Mouse (Mus musculus) midbrain, postnatal 0 days (tissue): Measurements from ENCODE around the gene Nhlrc2. TPM values are rescaled to one million over a fixed set of nuclear protein-coding genes. Genes with fewer than 3 reads are reported as not detected.

Source experiments
- ATAC-seq: fragments of 200-750 bp; cut with Nextera tagmentation; 2 replicates; pipeline ENCODE4 v1.8.0; 2017; ENCODE audit warnings: moderate number of reproducible peaks, mild to moderate bottlenecking, moderate TSS enrichment, moderate library complexity; ENCODE audit not compliant: low FRiP score
- DNase-seq: peaks from one replicate; pipeline ENCODE4 v3.0.0-alpha.2; 2015; ENCODE audit warnings: low spot score
- H3K27ac ChIP-seq: fragments of 300-500 bp; sonication (generic); 2 replicates; pipeline ENCODE4 v1.5.1; 2014; ENCODE audit warnings: low read depth, mild to moderate bottlenecking, low read length, mixed read lengths
- H3K27me3 ChIP-seq: fragments of 300-500 bp; sonication (generic); 2 replicates; pipeline ENCODE4 v1.6.1; 2014; ENCODE audit warnings: low read length, control low read depth, mixed read lengths; ENCODE audit not compliant: insufficient read depth
- H3K36me3 ChIP-seq: fragments of 300-500 bp; sonication (generic); 2 replicates; pipeline ENCODE4 v1.6.1; 2014; ENCODE audit warnings: low read length, control low read depth, mixed read lengths; ENCODE audit not compliant: insufficient read depth
- H3K4me1 ChIP-seq: fragments of 300-500 bp; sonication (generic); 2 replicates; pipeline ENCODE4 v1.6.1; 2014; ENCODE audit warnings: mild to moderate bottlenecking, control low read depth, antibody characterized with exemption, low read length, mixed read lengths; ENCODE audit not compliant: insufficient read depth
- H3K4me2 ChIP-seq: fragments of 300-500 bp; sonication (generic); 2 replicates; pipeline ENCODE4 v1.6.1; 2014; ENCODE audit warnings: low read depth, mild to moderate bottlenecking, low read length, mixed read lengths; ENCODE audit not compliant: poor library complexity, severe bottlenecking
- H3K4me3 ChIP-seq: fragments of 300-500 bp; sonication (generic); 2 replicates; pipeline ENCODE4 v1.5.1; 2014; ENCODE audit warnings: low read depth, mild to moderate bottlenecking, low read length, moderate library complexity
- H3K9ac ChIP-seq: fragments of 300-500 bp; sonication (generic); replicated peaks from 2 replicates; pipeline ENCODE4 v1.6.1; 2014; ENCODE audit warnings: mild to moderate bottlenecking, low read length, moderate library complexity, mixed read lengths; ENCODE audit not compliant: poor library complexity, severe bottlenecking
- H3K9me3 ChIP-seq: fragments of 300-500 bp; sonication (generic); 2 replicates; pipeline ENCODE4 v1.6.1; 2016; ENCODE audit warnings: low read length, control low read depth
- CTCF ChIP-seq: IDR thresholded peaks from 2 replicates; pipeline ENCODE4 v1.5.1; 2016; ENCODE audit warnings: antibody characterized with exemption, mild to moderate bottlenecking
- WGBS: fragments of 180-500 bp; shearing (Covaris S2); extraction: QIAGEN DNeasy Blood & Tissue Kit; methylation state at CpG from one replicate; pipeline ENCODE4 v1.1.7; 2014; 5-methylcytosine and 5-hydroxymethylcytosine counted together
- polyA plus RNA-seq: library from polyadenylated mRNA; unstranded; fragments of >200 nt; fragmentation: Nextera tagmentation; extraction: Ambion mirVana; gene quantifications from 2 replicates; pipeline ENCODE4 v1.2.1, GENCODE M21; 2015
- total RNA-seq: library from RNA; depleted of rRNA; stranded (reverse); fragments of >200 nt; gene quantifications from 2 replicates; pipeline ENCODE4 v1.2.3, GENCODE M21; 2014

Nhlrc2 gene
- total and polyA plus RNA-seq, 2 experiments from 2014 or later, result 6.6 to 9.9 TPM

DNA sequence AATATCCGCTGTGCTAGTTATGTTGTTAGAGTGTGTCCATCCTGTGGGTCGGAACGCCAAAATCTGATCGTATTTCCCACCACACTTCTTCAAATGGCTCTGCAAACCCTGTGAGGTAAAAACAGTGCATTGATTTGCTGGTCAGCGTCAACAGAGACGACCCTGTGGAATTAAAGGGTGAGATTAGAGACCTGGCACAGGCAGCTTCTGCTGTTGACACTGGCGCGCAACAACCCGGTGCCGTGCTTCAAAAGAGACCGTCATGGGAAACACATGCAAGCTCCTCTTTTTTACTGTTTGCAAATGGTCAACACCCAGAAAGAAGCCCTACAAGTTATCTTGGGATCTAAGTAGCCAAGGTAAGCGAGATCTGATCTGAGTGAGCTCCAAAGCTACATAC is 16.8 kb upstream of the Nhlrc2 start:
- H3K4me2 ChIP-seq, result no peak overlapping the region
- no peak for DNase-seq
- no peaks in the 10 kb centered on the region for H3K4me1 ChIP-seq
- WGBS, result 91% methylated on average over 12 of the region's 12 CpGs
- TF ChIP-seq CTCF, result no peak
- no peaks in the 10 kb centered on the region for H3K27me3 ChIP-seq
- H3K4me3 ChIP-seq, result no peak overlapping the region
- no peak for ATAC-seq
- H3K36me3 ChIP-seq, result peaks cover 5% of the 10 kb centered on the region; the same call in 1 of the 2 replicates
- H3K9me3 ChIP-seq, result no peaks in the 10 kb centered on the region
- no peak overlapping the region for H3K27ac ChIP-seq
- H3K9ac ChIP-seq, result no peak overlapping the region

GRCm38 (mm10) chr19:56533291-56534071 is 14.6 kb upstream of the Nhlrc2 start:
- DNase-seq, result no peak
- Histone ChIP-seq H3K4me2 (no peak overlapping the region), H3K4me1 (no peaks in the 10 kb centered on the region), H3K9ac (no peak overlapping the region), H3K27ac (no peak overlapping the region), H3K36me3 (peaks cover 7% of the 10 kb centered on the region; the same call in 1 of the 2 replicates), H3K9me3 (no peaks in the 10 kb centered on the region), H3K4me3 (no peak overlapping the region), H3K27me3 (no peaks in the 10 kb centered on the region)
- no peak for TF ChIP-seq CTCF
- 92% methylated on average over 14 of the region's 14 CpGs for WGBS
- no peak for ATAC-seq

GRCm38 (mm10) chr19:56534337-56534736 is 13.7 kb upstream of the Nhlrc2 start:
- ATAC-seq (no peak), DNase-seq (no peak)
- no peaks in the 10 kb centered on the region for H3K27me3 ChIP-seq
- no peak overlapping the region for H3K9ac ChIP-seq
- H3K9me3 ChIP-seq, result no peaks in the 10 kb centered on the region
- WGBS, result 67% methylated on average over 3 of the region's 3 CpGs
- H3K4me3 ChIP-seq, result no peak overlapping the region
- H3K4me2 ChIP-seq, result no peak overlapping the region
- no peaks in the 10 kb centered on the region for H3K4me1 ChIP-seq
- no peak for TF ChIP-seq CTCF
- H3K27ac ChIP-seq, result no peak overlapping the region
- H3K36me3 ChIP-seq, result peaks cover 7% of the 10 kb centered on the region; the same call in 1 of the 2 replicates

DNA sequence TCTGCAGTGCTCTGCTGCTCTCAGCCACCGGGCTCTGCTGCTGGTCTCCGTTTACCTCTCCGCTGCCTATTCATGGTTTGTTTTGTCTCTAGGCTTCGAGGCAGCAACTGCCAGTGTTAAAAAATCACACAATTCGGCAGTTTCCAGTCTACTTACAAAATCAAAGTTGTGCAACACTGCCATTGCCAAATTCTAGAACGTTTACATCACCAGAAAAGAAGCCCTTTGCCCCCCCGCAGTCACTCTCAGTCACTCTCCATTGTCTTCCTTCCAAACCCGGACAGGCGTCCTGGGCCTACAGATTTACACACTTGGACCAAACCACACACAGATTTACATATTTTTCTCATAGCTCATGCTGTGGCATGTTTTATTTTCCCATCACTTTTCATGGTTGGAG is 13.0 kb upstream of the Nhlrc2 start:
- no peak for ATAC-seq
- H3K9ac ChIP-seq, result no peak overlapping the region
- H3K4me2 ChIP-seq, result no peak overlapping the region
- DNase-seq, result peak; percentile 21
- H3K4me3 ChIP-seq, result no peak overlapping the region
- no peaks in the 10 kb centered on the region for H3K27me3 ChIP-seq
- 61% methylated on average over 9 of the region's 9 CpGs for WGBS
- no peaks in the 10 kb centered on the region for H3K4me1 ChIP-seq
- no peak overlapping the region for H3K27ac ChIP-seq
- peaks cover 7% of the 10 kb centered on the region; the same call in 1 of the 2 replicates for H3K36me3 ChIP-seq
- H3K9me3 ChIP-seq, result no peaks in the 10 kb centered on the region
- TF ChIP-seq CTCF, result no peak

- Histone ChIP-seq H3K4me1 (no peaks in the 10 kb centered on the region), H3K4me2 (no peak overlapping the region), H3K4me3 (no peak overlapping the region), H3K27me3 (no peaks in the 10 kb centered on the region), H3K27ac (no peak overlapping the region), H3K36me3 (peaks cover 9% of the 10 kb centered on the region; the same call in 1 of the 2 replicates), H3K9ac (no peak overlapping the region), H3K9me3 (no peaks in the 10 kb centered on the region)
- ATAC-seq, result no peak
- 94% methylated on average over 9 of the region's 9 CpGs for WGBS
- TF ChIP-seq CTCF, result no peak
- no peak for DNase-seq
Measured at GRCm38 (mm10) chr19:56535765-56536164, 12.3 kb upstream of the Nhlrc2 start.

GRCm38 (mm10) chr19:56543320-56543719 is 4.7 kb upstream of the Nhlrc2 start:
- Histone ChIP-seq H3K36me3 (peaks cover 9% of the 10 kb centered on the region; the same call in 1 of the 2 replicates), H3K9me3 (no peaks in the 10 kb centered on the region), H3K4me2 (no peak overlapping the region), H3K27ac (no peak overlapping the region), H3K4me1 (no peaks in the 10 kb centered on the region; the same call in 1 of the 2 replicates), H3K4me3 (no peak overlapping the region), H3K9ac (no peak overlapping the region), H3K27me3 (no peaks in the 10 kb centered on the region)
- WGBS, result 94% methylated on average over 12 of the region's 12 CpGs
- no peak for TF ChIP-seq CTCF
- DNase-seq (no peak), ATAC-seq (no peak)
